Mouse (Mus musculus) telencephalon, adult 2 months (tissue): ENCODE results near the gene Best3.

Source experiments
- DNase-seq: peaks from one replicate; pipeline ENCODE4 v3.0.0-alpha.2; 2011; ENCODE audit warnings: low read depth, low spot score

The Best3 gene

GRCm38 (mm10) chr10:116986264-116987082, at the start of gene Best3:
Gene Best3 (plus strand): TSS chr10:116986314.
- DNase-seq, result no peak

- no peak for DNase-seq
Measured at GRCm38 (mm10) chr10:116943025-116943424, 43.1 kb upstream of the Best3 start.

GRCm38 (mm10) chr10:116944144-116944543, 42.0 kb upstream of the Best3 start:
- DNase-seq, result no peak

GRCm38 (mm10) chr10:116944940-116945339, 41.2 kb upstream of the Best3 start:
- DNase-seq, result no peak

GRCm38 (mm10) chr10:116948414-116948813, 37.7 kb upstream of the Best3 start:
- DNase-seq, result no peak

- DNase-seq, result no peak
Measured at GRCm38 (mm10) chr10:116949111-116950008, 36.8 kb upstream of the Best3 start.

- DNase-seq, result peak; percentile 52
Measured at GRCm38 (mm10) chr10:116950009-116950769, 35.9 kb upstream of the Best3 start, which contains the start of gene Rab3ip. Gene Rab3ip (minus strand): TSS chr10:116950769.

GRCm38 (mm10) chr10:116950886-116951285, 35.2 kb upstream of the Best3 start:
- no peak for DNase-seq

GRCm38 (mm10) chr10:116955191-116955590, 30.9 kb upstream of the Best3 start:
- DNase-seq, result no peak

GRCm38 (mm10) chr10:116956483-116957158, 29.5 kb upstream of the Best3 start:
- peak; percentile 26 for DNase-seq

- no peak for DNase-seq
Measured at GRCm38 (mm10) chr10:116957867-116958551, 28.1 kb upstream of the Best3 start.

- DNase-seq, result no peak
Measured at GRCm38 (mm10) chr10:116962152-116962551, 24.0 kb upstream of the Best3 start.

GRCm38 (mm10) chr10:116962803-116963202, 23.3 kb upstream of the Best3 start:
- no peak for DNase-seq

- DNase-seq, result no peak
Measured at GRCm38 (mm10) chr10:116964084-116964483, 22.0 kb upstream of the Best3 start.

- DNase-seq, result no peak
Measured at GRCm38 (mm10) chr10:116964571-116964970, 21.5 kb upstream of the Best3 start.

- no peak for DNase-seq
Measured at GRCm38 (mm10) chr10:116965297-116965696, 20.8 kb upstream of the Best3 start.

GRCm38 (mm10) chr10:116966065-116966464, 20.0 kb upstream of the Best3 start:
- DNase-seq, result no peak

GRCm38 (mm10) chr10:116968741-116969140, 17.4 kb upstream of the Best3 start:
- DNase-seq, result no peak

- DNase-seq, result no peak
Measured at GRCm38 (mm10) chr10:116972509-116972908, 13.6 kb upstream of the Best3 start, which contains the start of gene Gm10271. Gene Gm10271 (minus strand): TSS chr10:116972609.

GRCm38 (mm10) chr10:116977455-116977854, 8.7 kb upstream of the Best3 start:
- DNase-seq, result no peak
